Mouse (Mus musculus) heart, postnatal 0 days (tissue): Measurements from ENCODE around the gene Neurod2.

ENCODE experiments used
- CTCF ChIP-seq: IDR thresholded peaks from 2 replicates; pipeline ENCODE4 v1.5.1; 2016; ENCODE audit warnings: antibody characterized with exemption, control low read depth, low read depth
- EP300 ChIP-seq: IDR thresholded peaks from 2 replicates; pipeline ENCODE4 v1.6.1; 2016; ENCODE audit warnings: antibody characterized with exemption, low read depth

GRCm38 (mm10) chr11:98339071-98339501 lies 9.6 kb upstream of the Neurod2 start:
- TF ChIP-seq CTCF (no peak), EP300 (no peak)
